Mouse (Mus musculus) MEL-GATA-1-ER (cell line): ENCODE data around the gene Zg16.
A peak's percentile ranks its signal among the peaks of the same experiment; 100 is the strongest.

ENCODE experiments used
- DNase-seq: peaks from one replicate; pipeline ENCODE4 v3.0.0-alpha.2; 2012; ENCODE audit warnings: low read depth; ENCODE audit errors: extremely low read depth

Gene Zg16

DNA sequence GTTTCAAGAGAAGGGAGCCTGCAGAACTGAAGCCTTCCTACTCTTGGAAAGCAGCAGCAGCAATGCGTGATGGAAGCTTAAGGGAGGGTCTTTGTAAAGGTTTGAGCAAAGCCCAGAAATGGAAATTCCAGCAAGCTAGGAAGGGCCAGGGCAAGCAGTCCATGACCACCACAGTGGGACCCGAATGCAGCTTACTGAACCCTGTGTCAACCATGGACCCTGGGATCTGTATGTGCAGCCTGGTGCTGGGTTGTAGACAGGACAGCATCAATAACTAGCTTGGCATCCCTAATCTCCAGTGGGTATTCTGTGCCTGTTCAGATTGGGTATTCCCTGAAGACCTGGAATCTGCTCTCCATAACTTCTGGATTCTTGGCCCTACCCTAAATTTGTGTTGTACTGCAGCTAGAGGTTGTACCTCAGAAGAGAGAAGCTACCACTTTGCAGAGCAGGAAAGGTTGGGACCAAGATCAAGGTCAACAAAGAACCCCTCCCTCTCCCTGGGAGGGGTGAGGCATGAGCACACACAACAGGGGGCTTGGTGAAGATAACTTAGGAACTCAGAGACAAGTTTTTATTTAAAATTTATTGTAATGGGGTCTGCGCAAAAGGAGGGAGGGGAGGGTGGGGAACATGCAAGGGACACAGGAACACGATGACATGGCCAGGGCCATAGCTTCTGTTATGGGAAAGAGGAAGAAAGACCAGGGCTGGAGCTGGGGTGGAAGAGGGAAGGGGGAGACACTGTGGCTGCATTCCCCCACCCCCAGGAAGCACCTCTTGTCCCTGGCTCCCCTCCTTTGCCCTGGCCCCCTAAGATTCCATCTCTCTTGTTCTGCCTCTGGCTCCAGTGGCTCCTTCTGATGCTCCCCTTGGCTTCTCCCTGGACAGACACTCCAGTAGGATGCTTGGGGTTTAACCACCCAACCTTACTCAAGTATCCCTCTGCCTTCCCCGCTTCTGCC is 65.3 kb downstream of the Zg16 start:
- no peak for DNase-seq

DNA sequence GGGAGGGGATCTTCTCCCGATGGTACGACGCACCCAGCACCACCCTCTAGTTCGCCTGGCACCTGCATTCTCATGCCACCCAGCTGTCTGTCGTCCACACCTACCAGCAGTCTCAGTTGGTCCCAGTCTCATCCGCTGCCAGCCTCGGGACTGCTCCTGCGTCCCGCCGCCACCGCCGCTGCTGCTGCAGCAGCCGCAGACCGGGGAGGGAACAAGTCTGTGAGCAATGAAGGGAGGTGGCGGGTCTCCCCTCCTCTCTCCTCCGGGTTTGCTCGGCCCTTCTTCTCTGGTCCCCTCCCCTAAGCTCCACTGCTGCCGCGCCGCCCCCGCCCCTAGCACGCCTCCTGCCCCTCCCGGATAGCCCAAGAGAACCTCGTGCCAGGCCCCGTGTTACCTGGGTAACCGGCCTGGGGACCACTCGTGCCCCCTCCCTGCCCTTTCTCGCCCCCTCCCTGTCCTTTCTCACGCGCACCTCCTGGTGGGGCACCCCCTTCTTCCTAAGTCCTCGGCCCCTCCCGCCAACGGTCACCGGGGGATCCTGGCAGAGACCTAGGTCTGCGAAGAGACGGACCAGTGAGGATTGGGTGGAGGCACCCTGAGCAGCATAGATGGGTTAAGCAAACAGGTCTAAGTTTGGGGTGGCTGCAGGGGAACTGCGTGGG is 66.1 kb downstream of the Zg16 start, which contains the start of the genes Gm42742 and Prrt2:
Gene Gm42742 (minus strand): TSS at position 197 of the 662 bp plus-strand sequence.
Gene Prrt2 (minus strand): TSS at position 311 of the 662 bp plus-strand sequence.
- DNase-seq = no peak

DNA sequence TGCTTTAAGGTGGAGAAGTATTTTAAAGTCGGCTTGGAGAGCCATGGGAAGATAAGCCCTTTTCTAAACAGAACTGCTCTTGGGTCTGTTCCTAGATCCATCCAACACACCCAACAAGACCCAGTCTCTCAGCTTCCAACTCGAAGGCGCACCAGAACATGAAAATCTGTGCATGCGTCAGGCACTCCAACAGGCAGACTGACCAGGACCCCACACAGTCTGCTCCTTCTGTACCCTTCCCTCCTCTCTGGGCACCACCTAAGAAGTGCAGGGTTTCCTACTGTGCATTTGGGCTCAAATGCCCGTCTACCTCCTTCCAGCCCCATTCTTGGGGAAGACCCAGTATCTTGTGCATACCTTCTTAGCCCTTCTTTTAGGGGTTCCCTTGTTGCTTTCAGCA is 66.6 kb downstream of the Zg16 start:
- DNase-seq = no peak

DNA sequence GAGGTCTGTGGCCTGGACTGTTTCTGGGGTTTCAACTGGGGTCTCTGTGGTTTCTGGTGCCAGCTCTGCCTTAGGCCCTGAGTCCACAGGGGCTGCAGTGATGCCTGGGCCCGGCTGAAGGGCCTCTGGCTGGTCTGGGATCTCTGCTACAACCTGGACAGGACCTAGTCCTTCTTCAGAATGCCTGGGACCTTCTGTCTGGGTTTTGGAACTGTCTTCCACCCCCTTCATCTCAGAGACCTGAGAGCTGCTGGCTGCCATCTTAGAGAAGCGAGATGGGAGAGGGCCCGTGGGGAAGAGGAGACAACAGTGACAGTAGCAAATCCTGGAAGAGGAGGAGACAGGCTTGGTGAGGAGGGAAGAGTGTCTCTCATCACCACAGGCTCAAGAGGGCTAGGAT is 67.1 kb downstream of the Zg16 start:
- DNase-seq = no peak

DNA sequence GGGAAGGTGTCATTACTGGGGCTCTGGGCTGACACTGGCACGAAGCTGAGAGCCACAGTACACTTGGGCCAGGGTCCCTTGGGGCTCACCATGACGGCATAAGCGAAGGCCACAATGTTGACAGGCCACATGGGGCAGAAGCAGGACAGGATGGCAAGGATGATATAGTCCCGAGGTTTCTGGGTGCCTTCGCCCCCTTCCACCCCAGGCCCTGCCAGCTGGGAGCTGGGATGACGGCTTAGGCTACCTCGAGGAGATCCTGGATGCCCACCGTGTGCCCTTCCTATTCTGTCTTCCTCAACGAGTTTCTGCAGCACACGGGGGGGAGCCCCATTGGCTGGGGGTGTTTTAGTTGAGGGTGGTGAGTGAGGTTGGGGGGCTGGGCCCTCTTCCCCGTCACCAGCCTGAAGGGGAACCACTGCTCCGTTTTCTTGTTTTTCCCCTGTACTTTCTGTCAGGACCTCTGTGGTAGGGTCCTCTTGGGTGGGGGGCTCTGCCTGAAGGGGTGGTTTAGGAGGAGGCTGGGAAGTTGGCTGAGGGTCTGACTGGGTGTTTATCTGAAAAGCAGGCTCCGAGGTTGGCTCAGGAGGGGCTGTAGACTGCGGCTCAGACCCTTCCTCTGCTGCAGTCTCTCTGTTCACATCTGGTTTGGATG is 67.7 kb downstream of the Zg16 start:
- DNase-seq = no peak

DNA sequence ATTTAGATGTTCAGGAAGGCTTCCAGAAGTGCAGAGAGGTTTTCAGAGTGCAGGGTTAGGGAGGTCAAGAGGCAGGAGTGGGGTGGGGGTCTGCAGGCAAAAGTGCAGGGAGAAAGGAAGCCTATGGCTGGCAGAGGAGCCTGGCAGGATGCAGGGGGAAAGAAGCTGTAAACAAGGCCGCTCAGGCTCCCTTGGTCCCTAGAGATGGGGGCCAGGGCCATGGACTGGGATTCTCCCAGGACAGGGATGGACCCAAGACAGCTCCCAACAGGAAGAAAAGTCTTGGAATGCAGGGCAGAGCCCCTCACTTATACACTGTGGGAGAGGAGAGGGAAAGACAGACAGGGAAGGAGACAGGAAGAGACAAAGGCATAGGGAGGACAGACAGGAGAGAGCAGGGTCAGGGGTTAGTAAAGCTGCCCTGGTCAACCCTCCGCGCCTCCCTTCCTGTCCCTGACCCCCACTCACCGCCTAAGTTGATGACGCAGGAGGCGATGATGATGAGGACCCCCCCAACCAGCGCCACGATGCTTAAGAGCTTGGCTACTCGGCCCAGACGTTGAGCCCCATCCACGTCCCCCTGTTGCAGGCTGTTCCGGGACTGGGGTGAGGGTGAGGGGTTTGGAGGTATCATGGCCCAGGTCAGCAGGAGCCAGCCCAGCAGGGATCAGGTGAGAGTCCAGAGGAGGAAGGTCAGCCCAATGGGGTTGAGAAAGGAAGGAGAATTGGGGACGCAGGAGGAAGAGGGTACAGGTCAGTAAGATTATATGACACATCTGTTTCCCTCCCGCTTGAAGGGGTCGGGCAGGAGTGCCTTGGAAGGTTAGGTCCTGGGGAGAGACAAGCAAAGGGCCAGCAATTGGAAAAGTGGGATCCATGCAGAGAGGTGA is 68.5 kb downstream of the Zg16 start:
- DNase-seq = no peak

DNA sequence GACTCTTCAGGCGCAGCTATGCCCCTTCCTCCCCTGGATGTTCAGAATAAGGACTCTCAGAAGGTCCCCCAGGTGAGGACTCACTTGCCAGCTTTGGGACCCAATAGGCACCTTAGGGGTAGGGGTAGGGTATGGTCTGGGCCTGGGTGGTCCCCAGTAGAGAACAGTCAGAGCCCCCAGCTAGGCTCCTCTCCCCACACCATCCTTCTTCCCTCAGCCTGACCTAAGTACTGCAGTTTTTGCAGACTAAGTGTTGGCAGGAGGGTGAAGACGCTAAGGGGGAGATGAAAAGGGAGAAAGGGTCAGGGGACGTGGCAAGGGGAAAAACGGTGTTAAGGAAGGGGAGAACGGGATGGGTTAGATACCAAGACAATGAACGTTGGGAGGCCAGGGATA is 69.2 kb downstream of the Zg16 start:
- DNase-seq = no peak

DNA sequence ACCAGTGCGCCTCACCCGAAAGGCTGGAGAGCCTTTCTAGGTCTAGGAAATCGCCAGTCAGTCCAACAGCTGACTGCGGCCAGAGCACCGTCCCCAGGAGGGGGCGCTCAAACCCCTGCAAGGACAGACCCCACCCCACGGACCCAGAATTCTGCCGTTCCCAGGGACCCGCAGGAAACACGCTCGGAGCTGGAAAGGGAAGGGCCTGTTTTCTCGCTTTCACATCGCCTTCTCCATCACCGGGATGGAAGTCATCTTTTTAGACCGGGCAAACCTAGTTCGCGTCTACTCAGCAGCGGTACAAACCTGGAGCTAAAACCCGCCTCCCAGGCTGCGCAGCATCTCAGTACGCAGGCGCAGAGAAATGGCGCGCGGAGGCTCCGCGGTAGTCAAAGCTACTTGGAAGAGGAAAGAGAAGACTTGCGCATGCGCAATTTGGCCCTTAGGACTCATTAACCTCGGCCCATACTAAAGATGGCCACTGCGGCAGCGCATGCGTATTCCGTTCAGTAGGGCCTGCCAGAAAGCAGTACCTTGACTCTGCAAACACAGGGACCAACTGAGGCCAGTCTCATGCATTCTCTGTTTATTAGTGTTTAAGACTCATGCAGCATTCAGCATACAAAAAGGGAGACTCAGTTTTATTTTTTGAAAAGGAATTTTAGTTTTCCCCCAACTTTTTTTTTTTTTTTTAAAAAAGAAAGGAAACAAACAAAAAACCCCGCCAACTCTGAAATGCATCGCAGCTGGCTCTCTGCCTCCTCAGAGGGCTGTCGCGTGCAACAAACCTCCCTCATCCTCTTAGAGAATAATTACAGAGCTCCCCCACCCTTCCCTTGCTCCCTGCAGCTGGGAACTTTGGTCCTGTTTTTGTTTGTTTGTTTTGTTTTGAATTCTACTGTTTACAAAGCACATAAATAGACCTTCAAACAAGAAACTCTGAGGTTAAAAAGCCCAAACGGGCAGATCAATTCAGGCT is 69.9 kb downstream of the Zg16 start, which contains the start of gene Pagr1a:
Gene Pagr1a (minus strand): TSS at position 382 of the 979 bp plus-strand sequence.
- DNase-seq = peak; percentile 95

DNA sequence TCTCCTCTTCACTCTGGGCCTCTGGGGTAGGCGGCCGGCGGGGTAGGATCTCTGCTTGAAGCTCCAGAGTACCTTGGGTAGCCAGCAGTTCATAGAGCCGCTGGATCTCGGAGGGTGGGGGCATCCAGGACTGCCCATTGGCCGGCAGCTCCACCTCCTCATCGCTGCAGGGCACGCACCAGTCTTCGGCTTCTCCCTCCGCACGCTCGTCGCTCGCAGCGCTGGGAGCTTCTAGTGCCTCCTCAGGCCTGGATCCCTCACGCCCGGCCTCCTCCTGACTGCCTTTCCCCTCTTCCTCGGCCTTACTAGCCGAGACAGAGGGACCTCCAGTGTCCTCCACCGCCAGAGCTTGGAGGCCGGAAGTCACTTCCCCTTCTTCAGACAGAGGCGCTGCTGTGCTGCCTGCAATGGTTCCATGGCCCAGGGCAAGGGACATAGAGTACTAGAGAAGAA is 70.6 kb downstream of the Zg16 start:
- DNase-seq = peak; percentile 65

DNA sequence TGATC is 70.8 kb downstream of the Zg16 start, which contains the start of gene Pagr1b:
Gene Pagr1b (minus strand): TSS at position 4 of the 5 bp plus-strand sequence.
- DNase-seq = no peak

DNA sequence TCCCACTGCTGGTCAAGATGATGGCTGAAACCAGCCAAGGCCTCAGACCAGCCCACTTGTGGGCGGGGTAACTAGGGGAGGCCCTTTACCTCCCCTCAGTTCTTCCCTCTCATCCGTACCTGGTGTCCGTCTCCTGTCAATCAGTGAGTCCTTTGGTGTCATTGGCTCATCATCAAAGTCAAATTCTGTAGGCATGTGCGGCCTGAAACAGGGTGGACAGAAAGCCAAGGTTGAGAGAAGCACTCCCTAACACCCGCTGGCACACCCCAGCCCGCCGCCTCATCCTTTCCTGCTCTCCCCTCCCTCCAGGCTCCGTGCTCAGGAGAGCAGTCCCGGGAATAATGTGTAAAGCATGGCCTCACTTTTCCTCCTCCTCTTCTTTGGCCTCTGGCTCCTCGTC is 71.0 kb downstream of the Zg16 start:
- DNase-seq = no peak

DNA sequence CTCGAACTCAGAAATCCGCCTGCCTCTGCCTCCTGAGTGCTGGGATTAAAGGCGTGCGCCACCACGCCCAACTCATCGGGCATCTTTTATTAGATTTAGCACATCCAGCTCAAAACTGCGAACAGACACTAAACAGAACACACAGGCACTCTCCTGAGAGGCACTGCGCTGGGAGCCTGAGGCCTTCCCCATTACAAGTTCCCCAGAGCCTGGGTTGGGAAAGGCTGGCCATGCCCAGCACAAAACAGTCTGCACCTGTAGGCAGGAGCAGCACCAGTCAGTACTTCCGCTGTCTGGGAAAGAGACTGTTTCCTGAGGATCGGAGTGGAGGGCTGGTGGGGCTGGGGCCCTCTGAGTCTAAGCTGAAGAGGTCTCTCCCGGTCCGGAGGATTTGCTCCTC is 72.1 kb downstream of the Zg16 start:
- DNase-seq = no peak

DNA sequence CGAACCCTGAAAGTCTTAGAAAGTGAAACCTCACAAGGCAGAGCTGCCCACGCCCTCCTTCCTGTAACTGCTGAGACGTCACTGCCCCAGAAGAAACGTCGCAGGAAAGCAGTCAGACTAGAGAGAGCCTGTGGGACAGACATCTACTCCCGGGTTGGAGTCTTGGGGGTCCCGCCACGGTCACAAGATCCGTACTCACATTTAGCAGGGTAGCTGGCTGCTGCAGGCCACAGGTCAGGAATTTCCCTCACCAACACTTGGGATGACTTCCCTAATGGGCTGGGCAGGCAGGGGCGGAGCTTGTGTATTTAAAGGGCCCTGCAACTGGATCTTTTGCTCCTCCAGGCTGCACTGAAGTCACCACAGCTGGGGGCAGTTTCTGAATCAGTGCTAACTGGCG is 72.8 kb downstream of the Zg16 start, which contains the start of gene Mvp:
Gene Mvp (minus strand): TSS at position 302 of the 400 bp plus-strand sequence.
- no peak for DNase-seq

DNA sequence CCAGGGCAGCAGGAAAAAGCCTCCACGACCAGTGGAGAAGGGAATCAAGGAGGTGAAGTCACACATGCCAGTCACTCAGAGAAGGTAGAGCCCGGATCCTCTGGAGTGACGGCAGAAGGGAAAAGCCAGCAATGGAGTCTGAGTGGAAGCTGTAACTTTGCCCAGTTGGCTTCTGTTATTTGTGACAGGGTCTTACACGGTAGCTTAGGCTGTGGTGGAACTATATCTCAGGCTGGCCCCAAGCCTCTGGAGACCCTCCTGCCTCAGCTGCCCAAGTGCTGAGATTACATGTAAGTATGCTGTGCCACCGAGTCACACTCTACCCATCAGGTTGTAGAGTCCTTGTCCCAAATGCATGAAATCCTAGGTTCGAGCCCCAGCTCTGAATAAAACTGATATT is 73.7 kb downstream of the Zg16 start:
- DNase-seq = no peak

DNA sequence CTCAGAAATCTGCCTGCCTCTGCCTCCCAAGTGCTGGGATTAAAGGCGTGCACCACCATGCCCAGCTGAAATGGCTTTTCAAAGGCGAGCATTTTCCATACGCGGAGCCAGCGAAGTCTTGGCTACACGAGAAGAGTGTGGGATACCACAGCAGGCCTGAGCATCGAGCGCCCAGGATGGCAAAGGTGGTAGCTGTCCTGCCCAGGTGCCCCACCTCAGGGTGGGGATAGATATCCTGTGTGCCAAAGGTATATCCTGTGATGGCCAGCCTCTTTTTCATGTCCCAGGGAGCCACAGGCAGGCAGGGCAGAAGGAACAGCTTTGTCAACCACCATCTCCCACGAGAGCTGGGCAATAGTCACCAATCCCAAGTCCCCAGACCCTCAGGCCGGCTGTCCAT is 74.3 kb downstream of the Zg16 start:
- DNase-seq = no peak

DNA sequence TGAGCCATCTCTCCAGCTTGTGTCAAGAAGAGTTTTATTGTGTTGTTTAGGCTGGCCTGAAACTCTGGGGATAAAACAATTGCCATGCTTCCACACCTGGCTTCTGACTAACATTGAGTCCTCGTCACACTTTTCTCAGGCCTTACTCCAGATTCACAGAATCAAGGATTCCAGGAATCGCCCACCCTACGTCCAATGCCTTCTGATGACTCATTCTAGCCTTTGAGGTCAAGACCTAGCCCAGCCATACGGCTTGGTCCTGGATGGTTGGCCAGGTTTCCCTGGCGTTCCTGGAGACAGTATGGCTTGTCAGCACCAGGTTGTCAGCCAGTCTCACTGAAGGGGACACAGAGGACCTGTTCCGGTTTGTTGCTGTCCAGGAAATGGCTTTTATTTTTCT is 74.8 kb downstream of the Zg16 start:
- DNase-seq = no peak

DNA sequence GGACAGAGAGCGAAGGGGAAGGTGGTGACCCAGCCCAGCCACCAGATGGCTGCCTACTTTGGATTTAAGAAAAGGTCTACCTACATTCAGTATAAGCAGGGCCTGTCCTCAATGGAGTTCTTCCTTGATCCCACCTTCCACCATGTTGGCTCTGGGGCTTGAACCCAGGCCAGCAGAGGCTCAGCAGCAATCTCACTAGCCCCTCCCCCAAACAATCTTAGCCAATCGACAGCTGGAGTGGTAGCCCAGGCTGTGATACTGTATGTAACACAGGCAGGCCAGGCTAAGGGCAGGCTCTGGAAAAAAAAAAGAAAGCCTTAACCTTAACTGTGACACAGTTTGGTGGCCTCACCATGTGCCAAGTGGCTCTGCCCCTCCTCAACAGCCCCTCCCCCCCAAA is 75.4 kb downstream of the Zg16 start:
- DNase-seq = no peak

DNA sequence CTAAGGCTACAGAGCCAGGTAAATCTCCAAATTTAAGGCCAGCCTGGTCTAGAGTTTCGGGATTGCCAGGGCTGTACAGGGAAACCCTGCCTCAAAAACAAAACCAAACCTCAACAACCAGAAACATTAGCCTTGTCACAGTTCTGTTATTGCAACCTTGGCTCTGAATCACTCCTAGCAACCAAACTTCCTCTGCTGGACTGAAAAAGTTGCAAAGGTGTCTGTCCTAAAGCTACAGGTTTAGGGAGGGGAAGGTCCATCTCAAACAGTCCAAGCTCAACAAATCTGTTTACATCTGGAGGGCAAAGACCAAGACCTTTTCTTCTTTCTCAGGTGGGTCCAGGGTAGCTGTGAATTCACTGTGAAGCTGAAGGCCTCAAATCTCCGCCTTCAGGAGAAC is 76.1 kb downstream of the Zg16 start:
- DNase-seq = no peak

DNA sequence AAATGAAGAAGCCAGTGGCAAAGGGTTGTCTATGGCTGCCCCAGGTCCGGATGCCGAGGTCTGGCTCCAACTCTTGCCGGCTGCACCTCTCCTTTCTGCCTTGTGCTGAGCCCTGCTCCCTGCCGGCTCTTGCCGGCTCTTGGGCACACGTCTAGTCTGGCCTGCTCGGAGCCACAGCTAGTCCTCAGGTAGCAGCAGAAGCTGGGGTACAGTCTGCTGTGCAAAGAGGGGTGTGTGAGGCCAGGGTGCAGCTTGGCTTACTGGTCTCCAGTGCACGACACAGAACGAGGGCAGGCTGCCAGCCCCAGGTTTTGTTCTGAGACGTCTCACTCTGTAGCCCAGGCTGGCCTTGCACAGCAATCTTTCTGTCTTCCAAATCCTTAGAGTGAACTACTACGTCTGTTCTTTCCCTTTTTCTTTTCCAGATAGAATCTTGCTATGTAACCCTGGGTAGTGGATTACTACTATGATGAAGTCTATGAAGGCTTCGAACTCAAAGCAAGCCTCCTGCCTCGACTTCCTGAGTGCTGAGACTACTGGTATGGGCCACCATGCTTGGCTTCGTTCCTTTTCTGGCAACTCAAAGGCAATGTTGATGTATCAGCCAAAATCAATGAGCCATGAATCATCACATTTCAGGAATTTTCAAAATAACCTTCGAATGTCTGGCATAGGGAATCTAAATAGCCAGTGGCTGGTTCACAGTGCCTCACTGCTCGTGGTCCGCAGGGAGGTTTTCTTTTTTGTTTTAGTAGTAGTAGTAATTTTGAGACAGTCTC is 77.6 kb downstream of the Zg16 start:
- DNase-seq = no peak
